Mouse (Mus musculus) liver, adult 2 months (tissue): ENCODE data around the gene BC005624.

ENCODE experiments used
- CTCF ChIP-seq: fragments of 200-500 bp; IDR thresholded peaks from 2 replicates; pipeline ENCODE4 v1.5.1; 2011; ENCODE audit warnings: low read depth, low read length, control low read depth
- POLR2A ChIP-seq: fragments of 200-500 bp; IDR thresholded peaks from 2 replicates; pipeline ENCODE4 v1.6.1; 2011; ENCODE audit warnings: low read length, control low read depth; ENCODE audit not compliant: insufficient read depth; ENCODE audit errors: extremely low read depth

DNA sequence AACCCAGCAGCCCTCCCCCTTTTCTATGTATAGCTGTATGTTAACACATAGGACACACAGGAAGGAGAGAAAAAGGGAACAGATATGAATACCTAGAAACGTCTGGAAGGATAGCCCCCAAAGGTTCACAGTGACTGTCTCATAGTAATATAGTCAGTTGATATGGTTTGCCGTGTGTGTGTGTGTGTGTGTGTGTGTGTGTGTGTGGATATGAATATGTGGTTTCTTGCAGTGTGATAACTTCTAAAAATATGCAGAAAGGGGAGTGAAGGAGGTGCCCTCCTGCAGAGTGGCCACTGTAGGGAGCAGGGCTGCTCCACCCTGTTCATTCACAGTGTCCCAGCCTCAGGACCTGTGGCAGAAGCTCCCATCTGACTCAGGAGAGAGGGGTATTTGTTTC is 23.5 kb upstream of the BC005624 start:
- TF ChIP-seq CTCF, result no peak
- TF ChIP-seq POLR2A, result no peak
